Mouse (Mus musculus) E14TG2a.4 (cell line): ENCODE measurements at regions not wholly inside any gene's neighbourhood (a gene's known extent, or its start where the extent isn't known, plus 50 kb on each side); places are given as distances from the start of the nearest gene placed in this dataset.

ENCODE experiments used
- CTCF ChIP-seq: conservative IDR thresholded peaks from 2 replicates; pipeline ENCODE4 v1.5.1; 2014; ENCODE audit warnings: low read length
- NANOG ChIP-seq: IDR thresholded peaks from 2 replicates; pipeline ENCODE4 v1.6.1; 2014; ENCODE audit warnings: borderline replicate concordance, low read length, mixed read lengths
- POU5F1 ChIP-seq: IDR thresholded peaks from 2 replicates; pipeline ENCODE4 v1.6.1; 2014; ENCODE audit warnings: low read length, borderline replicate concordance

- TF ChIP-seq CTCF (no peak), NANOG (no peak), POU5F1 (no peak)
Measured at GRCm38 (mm10) chr12:48929035-48929434, 453.4 kb upstream of the Foxg1 start.
